Mouse (Mus musculus) embryonic stem cell, embryonic (primary cell): ENCODE data around the gene Cracr2b.

Source experiments
- CTCF ChIA-PET, 4 experiments: fragments of 300-600 bp in 2 of 4; fragments of 350-600 bp in 2 of 4; sonication (Branson Sonifier 250); formaldehyde crosslinking; loops; one replicate each; lab custom pipeline; 2022; ENCODE audit warnings: inconsistent platforms in 2 of 4; lab: Charles Lee
- POLR2A ChIA-PET, 4 experiments: fragments of 300-600 bp in 2 of 4; fragments of 350-600 bp in 2 of 4; sonication (Branson Sonifier 250); formaldehyde crosslinking; loops; one replicate each; lab custom pipeline; 2022; ENCODE audit warnings: antibody characterized with exemption in 4 of 4, inconsistent platforms in 1 of 4; lab: Charles Lee

Cracr2b gene

GRCm38 (mm10) chr7:141429840-141430584 is 30.9 kb upstream of the Cracr2b start:
- ChIA-PET CTCF (interaction anchor here in 3 of 4 experiments (0.6 to 4.1 kb wide), 8 partner anchors 9 to 100 kb away, joined by 3 to 22 read pairs (median 5); partner anchors contain the start of genes Eps8l2 (in 1 of the 3), Pidd1 (in 1 of the 3) and Slc25a22 (in 1 of the 3)), POLR2A (interaction anchor here in 3 of 4 experiments (0.6 to 21.5 kb wide), 23 partner anchors 9 to 366 kb away, joined by 3 to 465 read pairs (median 4); partner anchors contain the start of genes Gatd1 (in 2 of the 3), Pidd1 (in 2 of the 3), Rplp2 (in 2 of the 3) and Cd151 (in 1 of the 3))

GRCm38 (mm10) chr7:141430585-141431240 is 30.2 kb upstream of the Cracr2b start:
- ChIA-PET CTCF (interaction anchor here in 1 of 4 experiments (0.6 to 4.1 kb wide), 4 partner anchors 8 to 55 kb away, joined by 3 to 22 read pairs (median 6); partner anchors contain the start of gene Slc25a22), POLR2A (interaction anchor here in 2 of 4 experiments (0.6 to 21.5 kb wide), 10 partner anchors 9 to 38 kb away, joined by 3 to 465 read pairs (median 17); partner anchors contain the start of genes Pidd1 (in 2 of the 2), Rplp2 (in 2 of the 2), Cd151 (in 1 of the 2) and Cracr2b (in 1 of the 2))

- POLR2A ChIA-PET = interaction anchor here in 3 of 4 experiments (0.6 to 21.5 kb wide), 4 partner anchors 8 to 27 kb away, joined by 3 to 465 read pairs (median 43); partner anchors contain the start of genes Rplp2 (in 2 of the 3), Cd151 (in 1 of the 3), Cracr2b (in 1 of the 3) and Pidd1 (in 1 of the 3)
- CTCF ChIA-PET = interaction anchor here in 1 of 4 experiments (0.6 kb wide), 1 partner anchor 56 kb away, joined by 3 read pairs; no protein-coding TSS in a partner anchor
Observed at GRCm38 (mm10) chr7:141431434-141432185, 29.3 kb upstream of the Cracr2b start.

GRCm38 (mm10) chr7:141432186-141432611 is 28.7 kb upstream of the Cracr2b start:
- ChIA-PET CTCF (no interaction called here), POLR2A (interaction anchor here in 3 of 4 experiments (0.6 to 21.5 kb wide), 5 partner anchors 8 to 27 kb away, joined by 3 to 465 read pairs (median 21); partner anchors contain the start of genes Rplp2 (in 2 of the 3), Cd151 (in 1 of the 3), Cracr2b (in 1 of the 3) and Pidd1 (in 1 of the 3))

- POLR2A ChIA-PET = interaction anchor here in 2 of 4 experiments (0.9 to 21.5 kb wide), 4 partner anchors 10 to 26 kb away, joined by 3 to 465 read pairs (median 12); partner anchors contain the start of genes Rplp2 (in 2 of the 2), Cd151 (in 1 of the 2), Cracr2b (in 1 of the 2) and Pnpla2 (in 1 of the 2)
Observed at GRCm38 (mm10) chr7:141432741-141433516, 28.0 kb upstream of the Cracr2b start.

GRCm38 (mm10) chr7:141433517-141434400 is 27.1 kb upstream of the Cracr2b start:
- POLR2A ChIA-PET = interaction anchor here in 3 of 4 experiments (0.8 to 21.5 kb wide), 15 partner anchors 8 to 310 kb away, joined by 3 to 465 read pairs (median 5); partner anchors contain the start of genes Pnpla2 (in 2 of the 3), Rplp2 (in 2 of the 3), Cd151 (in 1 of the 3) and Cracr2b (in 1 of the 3)

More at GRCm38 (mm10) chr7:141432741-141433516, 28.0 kb upstream of the Cracr2b start:
- CTCF ChIA-PET = interaction anchor here in 3 of 4 experiments (0.5 to 0.6 kb wide), 3 partner anchors 13 to 234 kb away, joined by 3 read pairs; no protein-coding TSS in a partner anchor

GRCm38 (mm10) chr7:141434464-141434863 is 26.4 kb upstream of the Cracr2b start:
- ChIA-PET CTCF (interaction anchor here (0.5 to 1.7 kb wide), 10 partner anchors 8 to 206 kb away, joined by 3 to 9 read pairs (median 3); partner anchors contain the start of gene Rplp2 (in 1 of the 4)), POLR2A (interaction anchor here in 3 of 4 experiments (0.8 to 21.5 kb wide), 19 partner anchors 8 to 311 kb away, joined by 3 to 465 read pairs (median 4); partner anchors contain the start of genes Pnpla2 (in 2 of the 3), Rplp2 (in 2 of the 3), Taldo1 (in 2 of the 3) and Cd151 (in 1 of the 3))

More at GRCm38 (mm10) chr7:141433517-141434400, 27.1 kb upstream of the Cracr2b start:
- CTCF ChIA-PET = interaction anchor here in 3 of 4 experiments (0.5 to 1.7 kb wide), 10 partner anchors 8 to 235 kb away, joined by 3 to 9 read pairs (median 3); partner anchors contain the start of gene Rplp2 (in 1 of the 3)

GRCm38 (mm10) chr7:141435129-141435855 is 25.6 kb upstream of the Cracr2b start:
- CTCF ChIA-PET = interaction anchor here in 3 of 4 experiments (0.5 to 1.7 kb wide), 8 partner anchors 8 to 207 kb away, joined by 3 to 9 read pairs (median 3); partner anchors contain the start of gene Rplp2 (in 1 of the 3)
- POLR2A ChIA-PET = interaction anchor here in 3 of 4 experiments (1.0 to 21.5 kb wide), 22 partner anchors 7 to 135 kb away, joined by 3 to 465 read pairs (median 4); partner anchors contain the start of genes Polr2l (in 3 of the 3), Tspan4 (in 3 of the 3), Pnpla2 (in 2 of the 3) and Rplp2 (in 2 of the 3)

- ChIA-PET CTCF (interaction anchor here in 2 of 4 experiments (0.6 kb wide), 2 partner anchors 22 to 45 kb away, joined by 4 to 22 read pairs; no protein-coding TSS in a partner anchor), POLR2A (interaction anchor here (0.6 to 21.5 kb wide), 29 partner anchors 7 to 625 kb away, joined by 3 to 465 read pairs (median 4); partner anchors contain the start of genes Rplp2 (in 3 of the 4), Pnpla2 (in 2 of the 4), Polr2l (in 2 of the 4) and Taldo1 (in 2 of the 4))
Observed at GRCm38 (mm10) chr7:141435856-141436522, 24.9 kb upstream of the Cracr2b start.

- ChIA-PET POLR2A (interaction anchor here (0.6 to 21.5 kb wide), 24 partner anchors 8 to 626 kb away, joined by 3 to 465 read pairs (median 6); partner anchors contain the start of genes Rplp2 (in 3 of the 4), Pnpla2 (in 2 of the 4), Polr2l (in 2 of the 4) and Taldo1 (in 2 of the 4)), CTCF (interaction anchor here in 2 of 4 experiments (0.6 to 1.4 kb wide), 3 partner anchors 17 to 45 kb away, joined by 3 to 22 read pairs (median 4); no protein-coding TSS in a partner anchor)
Observed at GRCm38 (mm10) chr7:141436523-141436892, 24.4 kb upstream of the Cracr2b start.

- CTCF ChIA-PET = interaction anchor here (0.6 to 3.7 kb wide), 10 partner anchors 9 to 158 kb away, joined by 3 to 22 read pairs (median 3); partner anchors contain the start of genes Cend1 (in 1 of the 4) and Taldo1 (in 1 of the 4)
- POLR2A ChIA-PET = interaction anchor here (0.5 to 21.5 kb wide), 29 partner anchors 8 to 222 kb away, joined by 3 to 465 read pairs (median 6); partner anchors contain the start of genes Rplp2 (in 3 of the 4), Cend1 (in 2 of the 4), Pnpla2 (in 2 of the 4) and Taldo1 (in 2 of the 4)
Observed at GRCm38 (mm10) chr7:141437178-141438120, 23.4 kb upstream of the Cracr2b start, which contains the start of gene Slc25a22. TSS of gene Slc25a22 (minus strand) at chr7:141437892.
